Mouse (Mus musculus) brain, embryonic 14.5 days (tissue): ENCODE measurements around the gene Ankrd39.

ENCODE experiments used
- CTCF ChIP-seq: fragments of 200-500 bp; IDR thresholded peaks from 2 replicates; pipeline ENCODE4 v1.5.1; 2012; ENCODE audit warnings: inconsistent platforms, mild to moderate bottlenecking, moderate library complexity, borderline replicate concordance; ENCODE audit not compliant: insufficient read depth, insufficient read length; ENCODE audit errors: extremely low read depth
- POLR2A ChIP-seq: fragments of 200-500 bp; IDR thresholded peaks from 2 replicates; pipeline ENCODE4 v1.6.1; 2012; ENCODE audit warnings: mild to moderate bottlenecking, inconsistent platforms, borderline replicate concordance; ENCODE audit not compliant: poor library complexity, insufficient read depth, insufficient read length, severe bottlenecking; ENCODE audit errors: extremely low read depth

DNA sequence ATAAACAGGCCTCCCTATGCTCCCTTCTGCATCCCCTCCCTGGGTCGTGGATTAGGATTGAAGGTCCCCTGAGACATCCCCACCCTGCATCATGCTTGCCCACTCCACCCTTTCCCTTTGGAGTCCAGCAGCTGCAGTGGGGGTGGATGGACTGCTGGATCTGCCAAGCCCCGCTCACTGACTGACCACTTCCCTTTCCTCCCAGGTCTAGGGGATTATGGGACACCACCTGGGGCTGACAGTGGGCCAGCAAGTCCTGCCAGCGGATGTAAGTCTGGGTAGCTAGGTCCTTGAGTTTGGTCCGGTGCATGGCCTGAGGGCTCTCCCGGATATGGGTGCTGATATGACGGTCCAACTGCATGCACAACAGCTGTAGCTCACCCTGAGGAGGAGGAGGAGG lies 16.9 kb upstream of the Ankrd39 start:
- no peak for TF ChIP-seq POLR2A
- no peak for TF ChIP-seq CTCF
